Mouse (Mus musculus): ENCODE data around the gene P2ry2. TPM values are rescaled to one million over a fixed set of nuclear protein-coding genes. Genes with fewer than 3 reads are reported as not detected.

Gene P2ry2
- polyA plus RNA-seq, 1 experiment from 2014 or later = 4.3 TPM

GRCm38 (mm10) chr7:100984452-100985395 is 27.9 kb downstream of the P2ry2 start:
- peak; percentile 65 for ATAC-seq (replicated peaks; ENCODE audit: extremely low read depth, insufficient read depth, low FRiP score)

GRCm38 (mm10) chr7:100979175-100979574 is 33.5 kb downstream of the P2ry2 start:
- 11% methylated on average over 2 of the region's 2 CpGs for WGBS
- peak; percentile 86 for ATAC-seq (replicated peaks; ENCODE audit: extremely low read depth, insufficient read depth, low FRiP score)
- H3K9ac ChIP-seq (ENCODE audit: low read length) = peak overlapping the region; percentile 46

More at GRCm38 (mm10) chr7:100984452-100985395, 27.9 kb downstream of the P2ry2 start:
- Histone ChIP-seq H3K4me2 (ENCODE audit: low read depth, low read length) (peak overlapping the region; percentile 22; the same call in 1 of the 2 replicates), H3K27ac (ENCODE audit: low read length) (no peak overlapping the region), H3K4me1 (ENCODE audit: control insufficient read depth, insufficient read depth, low read length) (peaks cover 12% of the 10 kb centered on the region), H3K4me3 (ENCODE audit: low read length) (no peak overlapping the region), H3K36me3 (ENCODE audit: control insufficient read depth, insufficient read depth) (no peaks in the 10 kb centered on the region), H3K9ac (ENCODE audit: low read length) (no peak overlapping the region), H3K9me3 (replicated peaks; ENCODE audit: control insufficient read depth, low read length) (no peaks in the 10 kb centered on the region), H3K27me3 (ENCODE audit: control insufficient read depth, insufficient read depth, low read length) (no peaks in the 10 kb centered on the region)
- 48% methylated on average over 21 of the region's 21 CpGs for WGBS

GRCm38 (mm10) chr7:100978171-100978570 is 34.5 kb downstream of the P2ry2 start:
- H3K36me3 ChIP-seq (ENCODE audit: control insufficient read depth, insufficient read depth) = no peaks in the 10 kb centered on the region
- H3K9me3 ChIP-seq (replicated peaks; ENCODE audit: control insufficient read depth, low read length) = no peaks in the 10 kb centered on the region
- 79% methylated on average over 5 of the region's 5 CpGs for WGBS
- no peak overlapping the region for H3K9ac ChIP-seq (ENCODE audit: low read length)
- no peak overlapping the region for H3K4me2 ChIP-seq (ENCODE audit: low read depth, low read length)
- no peak overlapping the region for H3K27ac ChIP-seq (ENCODE audit: low read length)
- 0 out of 2 replicates have a peak, but pooled peaks cover 6% of the 10 kb centered on the region for H3K27me3 ChIP-seq (ENCODE audit: control insufficient read depth, insufficient read depth, low read length)
- H3K4me3 ChIP-seq (ENCODE audit: low read length) = no peak overlapping the region
- H3K4me1 ChIP-seq (ENCODE audit: control insufficient read depth, insufficient read depth, low read length) = peaks cover 22% of the 10 kb centered on the region
- no peak for ATAC-seq (replicated peaks; ENCODE audit: extremely low read depth, insufficient read depth, low FRiP score)

More at GRCm38 (mm10) chr7:100979175-100979574, 33.5 kb downstream of the P2ry2 start:
- no peak overlapping the region for H3K4me3 ChIP-seq (ENCODE audit: low read length)
- H3K36me3 ChIP-seq (ENCODE audit: control insufficient read depth, insufficient read depth) = no peaks in the 10 kb centered on the region
- H3K27ac ChIP-seq (ENCODE audit: low read length) = peak overlapping the region; percentile 68
- 0 out of 2 replicates have a peak, but pooled peaks cover 2% of the 10 kb centered on the region for H3K27me3 ChIP-seq (ENCODE audit: control insufficient read depth, insufficient read depth, low read length)
- no peak overlapping the region; the same call in 1 of the 2 replicates for H3K4me2 ChIP-seq (ENCODE audit: low read depth, low read length)
- peaks cover 20% of the 10 kb centered on the region for H3K4me1 ChIP-seq (ENCODE audit: control insufficient read depth, insufficient read depth, low read length)
- H3K9me3 ChIP-seq (replicated peaks; ENCODE audit: control insufficient read depth, low read length) = no peaks in the 10 kb centered on the region

DNA sequence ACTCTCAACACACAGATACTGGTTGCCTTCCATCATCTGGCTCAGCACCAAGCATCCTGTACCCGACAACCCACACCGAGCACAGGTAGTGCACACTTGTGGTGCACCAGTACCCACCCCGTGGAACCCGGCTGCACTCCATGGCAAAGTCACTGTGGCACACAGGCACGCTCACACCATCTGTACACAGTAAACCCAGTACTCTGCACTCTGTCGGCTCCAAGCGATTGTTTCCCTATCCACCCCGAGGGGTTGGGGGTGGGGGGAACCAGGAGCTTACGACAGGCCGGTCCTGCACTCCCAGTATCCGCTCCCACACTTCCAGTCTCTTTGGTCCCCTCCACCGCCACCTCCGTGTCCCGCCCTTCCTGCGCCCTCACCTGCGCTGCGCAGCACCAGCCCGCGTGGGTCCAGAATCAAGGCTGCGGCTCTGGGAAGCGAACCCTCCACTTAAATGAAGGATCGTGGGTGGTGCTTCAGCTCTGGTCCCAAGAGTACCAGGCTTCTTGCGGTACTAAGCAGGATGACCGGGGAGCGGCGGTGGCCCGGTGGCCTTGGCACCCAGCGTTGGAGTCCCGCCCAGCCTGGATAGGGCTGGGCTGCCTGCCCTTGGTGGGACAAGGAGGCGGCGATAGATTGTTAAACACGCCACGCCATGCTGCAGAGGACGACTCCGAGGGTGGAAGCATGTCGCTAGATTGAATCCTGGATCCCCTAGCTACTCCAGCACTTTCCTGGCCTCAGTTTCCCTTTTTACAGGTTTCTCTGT is 38.3 kb downstream of the P2ry2 start, which contains the start of gene P2ry6:
P2ry6 (minus strand) TSS at position 515 of the 769 bp plus-strand sequence.
- peak; percentile 63 for ATAC-seq (replicated peaks; ENCODE audit: extremely low read depth, insufficient read depth, low FRiP score)
- WGBS = 5% methylated on average over 36 of the region's 36 CpGs
- H3K4me1 ChIP-seq (ENCODE audit: control insufficient read depth, insufficient read depth, low read length) = peaks cover 18% of the 10 kb centered on the region
- peak within 1 kb of the TSS; percentile 53 for H3K9ac ChIP-seq (ENCODE audit: low read length)
- no peaks in the 10 kb centered on the region for H3K9me3 ChIP-seq (replicated peaks; ENCODE audit: control insufficient read depth, low read length)
- H3K4me3 ChIP-seq (ENCODE audit: low read length) = peak within 1 kb of the TSS; percentile 42
- no peak within 1 kb of the TSS for H3K27ac ChIP-seq (ENCODE audit: low read length)
- H3K36me3 ChIP-seq (ENCODE audit: control insufficient read depth, insufficient read depth) = no peaks in the 10 kb centered on the region
- peaks cover 12% of the 10 kb centered on the region; the same call in 1 of the 2 replicates for H3K27me3 ChIP-seq (ENCODE audit: control insufficient read depth, insufficient read depth, low read length)
- peak within 1 kb of the TSS; percentile 75 for H3K4me2 ChIP-seq (ENCODE audit: low read depth, low read length)

GRCm38 (mm10) chr7:100972875-100973274 is 39.8 kb downstream of the P2ry2 start:
- no peaks in the 10 kb centered on the region for H3K9me3 ChIP-seq (replicated peaks; ENCODE audit: control insufficient read depth, low read length)
- no peak overlapping the region for H3K27ac ChIP-seq (ENCODE audit: low read length)
- H3K4me2 ChIP-seq (ENCODE audit: low read depth, low read length) = no peak overlapping the region
- WGBS = 39% methylated on average over 3 of the region's 3 CpGs
- peaks cover 12% of the 10 kb centered on the region; the same call in 1 of the 2 replicates for H3K27me3 ChIP-seq (ENCODE audit: control insufficient read depth, insufficient read depth, low read length)
- H3K4me3 ChIP-seq (ENCODE audit: low read length) = no peak overlapping the region
- ATAC-seq (replicated peaks; ENCODE audit: extremely low read depth, insufficient read depth, low FRiP score) = no peak
- H3K36me3 ChIP-seq (ENCODE audit: control insufficient read depth, insufficient read depth) = no peaks in the 10 kb centered on the region
- no peak overlapping the region for H3K9ac ChIP-seq (ENCODE audit: low read length)
- peaks cover 8% of the 10 kb centered on the region for H3K4me1 ChIP-seq (ENCODE audit: control insufficient read depth, insufficient read depth, low read length)

DNA sequence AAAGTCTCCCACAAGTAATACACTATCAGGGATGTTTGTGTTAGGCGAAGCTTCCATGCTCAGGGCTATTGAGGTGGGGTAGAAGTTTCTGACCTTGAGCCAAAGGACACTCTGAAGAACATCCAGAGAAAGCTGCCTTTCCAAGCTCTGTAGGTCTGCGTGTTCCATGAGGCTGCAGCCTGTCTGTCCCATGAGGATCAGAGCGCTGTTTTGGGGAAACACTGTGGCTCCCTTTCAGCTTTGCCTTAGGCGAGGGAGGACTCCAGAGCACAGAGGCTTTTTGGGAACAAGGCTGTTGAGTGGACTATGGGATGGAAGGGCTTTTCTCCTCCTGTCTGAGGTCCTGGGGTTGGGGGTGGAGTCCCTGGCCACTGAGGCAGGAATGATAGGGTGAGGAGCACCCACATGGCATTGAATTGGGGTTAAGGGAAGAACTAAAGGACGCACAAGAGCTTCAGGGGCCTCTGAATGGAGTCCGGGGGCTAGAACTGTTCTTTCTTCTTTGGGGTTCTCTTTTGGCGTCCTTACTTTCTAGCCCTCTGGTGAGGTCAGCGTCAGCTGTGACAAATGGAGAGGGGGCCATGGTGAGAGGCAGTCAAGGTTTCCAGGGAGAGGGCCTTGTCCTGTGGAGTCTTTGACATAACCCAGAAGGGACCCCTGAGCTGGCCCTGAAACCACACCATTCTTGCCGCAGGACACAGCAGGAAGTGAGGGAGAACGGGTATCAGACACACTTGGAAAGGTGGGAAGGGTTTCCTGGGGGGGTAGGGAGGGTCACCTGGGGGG is 43.6 kb downstream of the P2ry2 start:
- Histone ChIP-seq H3K9me3 (replicated peaks; ENCODE audit: control insufficient read depth, low read length) (no peaks in the 10 kb centered on the region), H3K4me2 (ENCODE audit: low read depth, low read length) (no peak overlapping the region), H3K27ac (ENCODE audit: low read length) (no peak overlapping the region), H3K9ac (ENCODE audit: low read length) (no peak overlapping the region), H3K27me3 (ENCODE audit: control insufficient read depth, insufficient read depth, low read length) (peaks cover 10% of the 10 kb centered on the region; the same call in 1 of the 2 replicates), H3K4me1 (ENCODE audit: control insufficient read depth, insufficient read depth, low read length) (peaks cover 7% of the 10 kb centered on the region), H3K4me3 (ENCODE audit: low read length) (no peak overlapping the region), H3K36me3 (ENCODE audit: control insufficient read depth, insufficient read depth) (no peaks in the 10 kb centered on the region)
- 68% methylated on average over 10 of the region's 10 CpGs for WGBS
- ATAC-seq (replicated peaks; ENCODE audit: extremely low read depth, insufficient read depth, low FRiP score) = no peak

- Histone ChIP-seq H3K27me3 (ENCODE audit: control insufficient read depth, insufficient read depth, low read length) (peaks cover 8% of the 10 kb centered on the region; the same call in 1 of the 2 replicates), H3K9me3 (replicated peaks; ENCODE audit: control insufficient read depth, low read length) (no peaks in the 10 kb centered on the region), H3K36me3 (ENCODE audit: control insufficient read depth, insufficient read depth) (no peaks in the 10 kb centered on the region), H3K4me2 (ENCODE audit: low read depth, low read length) (no peak overlapping the region), H3K4me3 (ENCODE audit: low read length) (no peak overlapping the region), H3K27ac (ENCODE audit: low read length) (no peak overlapping the region), H3K4me1 (ENCODE audit: control insufficient read depth, insufficient read depth, low read length) (peaks cover 6% of the 10 kb centered on the region), H3K9ac (ENCODE audit: low read length) (no peak overlapping the region)
- no peak for ATAC-seq (replicated peaks; ENCODE audit: extremely low read depth, insufficient read depth, low FRiP score)
- WGBS = 85% methylated on average over 6 of the region's 6 CpGs
Observed at GRCm38 (mm10) chr7:100968376-100968775, 44.3 kb downstream of the P2ry2 start.

DNA sequence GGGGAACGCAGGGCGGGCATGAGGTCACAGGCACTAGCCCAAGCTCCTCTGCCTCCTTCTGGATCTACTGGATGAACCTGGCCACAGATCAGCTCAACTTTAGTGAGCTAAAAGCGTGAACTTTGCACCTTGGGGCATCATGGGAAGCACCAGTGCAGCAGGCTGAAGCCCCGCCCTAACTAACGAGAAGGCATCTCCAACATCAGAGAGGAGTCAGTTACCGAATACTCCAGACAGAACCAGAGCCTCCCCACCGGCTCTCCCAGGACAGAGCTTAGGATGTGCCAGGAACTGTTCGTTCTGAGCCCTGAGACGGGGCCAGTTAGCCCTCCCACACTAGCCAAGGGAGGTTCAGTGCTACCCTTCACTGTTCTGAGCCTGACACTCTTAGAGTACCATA is 44.8 kb downstream of the P2ry2 start:
- Histone ChIP-seq H3K4me1 (ENCODE audit: control insufficient read depth, insufficient read depth, low read length) (peaks cover 6% of the 10 kb centered on the region), H3K27me3 (ENCODE audit: control insufficient read depth, insufficient read depth, low read length) (peaks cover 5% of the 10 kb centered on the region; the same call in 1 of the 2 replicates), H3K4me3 (ENCODE audit: low read length) (no peak overlapping the region), H3K27ac (ENCODE audit: low read length) (no peak overlapping the region), H3K4me2 (ENCODE audit: low read depth, low read length) (no peak overlapping the region), H3K9me3 (replicated peaks; ENCODE audit: control insufficient read depth, low read length) (no peaks in the 10 kb centered on the region), H3K36me3 (ENCODE audit: control insufficient read depth, insufficient read depth) (no peaks in the 10 kb centered on the region), H3K9ac (ENCODE audit: low read length) (no peak overlapping the region)
- WGBS = 81% methylated on average over 9 of the region's 9 CpGs
- no peak for ATAC-seq (replicated peaks; ENCODE audit: extremely low read depth, insufficient read depth, low FRiP score)

All from heart, embryonic 16.5 days (tissue).